Mouse (Mus musculus): ENCODE data around the gene Olfr455. TPM values are rescaled to one million over a fixed set of nuclear protein-coding genes. Genes with fewer than 3 reads are reported as not detected.
A peak's percentile ranks its signal among the peaks of the same experiment; 100 is the strongest.

Olfr455 gene
- not detected in 2 replicates for total RNA-seq (2021)
- long read RNA-seq, experiment 1 = 0 reads
- long read RNA-seq, experiment 2 = 0 reads

- DNase-seq = peak; percentile 66
Observed at GRCm38 (mm10) chr6:42547461-42547860, at the start of gene Olfr455. Gene Olfr455 (minus strand): TSS chr6:42547587.

DNA sequence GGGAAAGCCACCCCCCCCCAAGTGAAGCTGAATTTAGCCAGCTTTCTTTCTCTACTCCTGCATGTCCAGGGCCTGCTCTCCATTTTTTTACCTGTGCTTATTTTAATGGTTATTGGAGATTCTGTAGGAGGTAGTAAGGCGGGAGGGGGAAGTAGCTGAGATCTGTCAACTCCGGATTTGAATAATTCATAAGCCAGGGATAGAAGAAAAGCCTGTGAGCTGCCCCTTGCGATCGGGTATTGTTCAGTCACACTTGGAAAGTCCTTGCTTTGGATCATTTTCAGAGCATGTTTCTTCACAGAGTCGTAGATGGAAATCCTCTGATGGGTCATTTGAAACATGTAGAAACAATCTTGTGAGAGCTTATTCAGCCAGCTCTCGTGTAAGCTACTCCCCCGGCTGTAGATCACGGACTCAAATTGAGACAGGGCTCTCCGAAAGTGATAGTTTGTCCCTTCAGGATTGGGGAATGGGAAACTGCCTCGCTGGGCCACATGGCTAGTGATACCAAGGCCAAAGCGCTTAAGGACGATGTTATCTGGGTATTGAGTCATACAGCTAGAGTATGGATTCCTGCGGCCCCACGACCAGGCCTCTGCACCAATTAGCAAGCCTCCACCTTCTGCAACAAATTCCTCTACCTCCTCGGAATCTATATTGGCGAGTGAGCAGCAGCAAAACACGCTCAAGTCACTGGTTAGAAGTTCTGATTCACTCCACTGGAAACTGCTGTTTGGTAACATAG, 45.9 kb upstream of the Olfr455 start:
- DNase-seq = no peak

DNA sequence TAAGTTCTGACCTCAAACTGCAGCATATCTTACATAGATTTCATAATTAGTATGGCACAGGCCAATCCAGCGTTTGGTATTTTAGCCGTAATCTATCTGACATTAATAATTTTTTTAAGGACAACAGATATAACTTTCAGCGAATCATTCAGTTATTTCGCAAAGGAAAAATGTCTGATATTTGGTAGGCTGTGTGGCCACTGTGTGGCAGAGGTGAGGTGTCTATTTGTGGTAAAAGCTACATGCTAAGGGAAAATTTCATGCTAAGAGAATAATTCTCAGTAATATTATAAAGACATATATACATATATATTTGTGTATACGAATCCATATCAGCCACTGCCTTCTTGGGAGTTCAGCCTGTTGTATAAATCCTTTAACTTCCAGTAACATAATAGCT, 39.2 kb upstream of the Olfr455 start:
- no peak for DNase-seq

DNA sequence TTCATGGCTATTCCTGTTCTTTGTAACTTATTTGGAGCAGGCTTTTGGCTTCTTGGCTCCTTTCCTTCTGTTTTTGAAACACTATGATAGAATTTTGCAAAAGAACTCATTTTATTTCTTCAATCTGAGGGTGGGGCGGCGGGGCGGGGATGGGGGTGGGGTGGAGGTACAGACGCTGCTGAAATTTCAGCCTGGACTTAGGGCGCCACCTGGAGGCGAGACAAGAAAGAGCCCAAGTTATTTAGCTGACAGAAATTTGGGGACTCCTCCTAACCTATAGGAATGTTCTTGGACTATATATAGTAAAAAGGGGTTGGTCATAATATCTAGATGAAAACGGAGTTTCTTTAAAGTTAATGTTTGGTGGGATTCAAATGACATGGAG, 36.1 kb upstream of the Olfr455 start:
- DNase-seq = peak; percentile 78

DNA sequence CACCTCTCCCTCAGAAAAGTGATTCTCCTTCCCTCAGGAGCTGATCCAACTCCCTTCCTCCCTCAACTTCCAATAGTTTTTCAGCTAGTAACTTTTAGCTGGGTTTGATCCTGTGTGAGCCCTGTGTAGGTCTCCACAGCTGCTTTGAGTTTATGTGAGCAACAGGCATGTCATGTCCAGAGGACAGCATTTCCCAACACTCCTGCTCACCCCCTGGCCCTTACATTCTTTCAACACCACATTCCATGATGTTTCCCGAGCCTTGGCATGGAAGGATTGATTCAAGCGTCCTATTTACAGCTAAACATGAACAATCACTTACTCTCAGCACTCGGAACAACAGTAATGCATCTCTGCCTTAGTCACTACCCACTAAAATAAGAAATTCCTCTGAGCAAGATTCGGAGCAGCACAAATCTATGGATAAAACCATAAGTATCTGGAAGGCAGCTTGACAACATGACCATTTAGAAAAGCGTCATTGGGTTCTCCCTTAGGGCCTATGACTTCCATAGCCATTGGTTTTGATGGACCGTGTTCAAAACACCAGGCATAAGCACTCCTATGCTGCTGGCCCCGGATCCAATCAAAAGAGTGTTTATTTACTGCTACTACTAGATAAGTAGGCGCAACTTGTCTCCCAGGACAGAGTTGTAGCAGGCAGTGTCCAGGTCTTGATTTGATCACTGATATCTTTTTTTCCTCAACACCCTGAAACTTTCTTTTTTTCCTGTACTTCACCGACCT, 35.5 kb upstream of the Olfr455 start:
- no peak for DNase-seq

DNA sequence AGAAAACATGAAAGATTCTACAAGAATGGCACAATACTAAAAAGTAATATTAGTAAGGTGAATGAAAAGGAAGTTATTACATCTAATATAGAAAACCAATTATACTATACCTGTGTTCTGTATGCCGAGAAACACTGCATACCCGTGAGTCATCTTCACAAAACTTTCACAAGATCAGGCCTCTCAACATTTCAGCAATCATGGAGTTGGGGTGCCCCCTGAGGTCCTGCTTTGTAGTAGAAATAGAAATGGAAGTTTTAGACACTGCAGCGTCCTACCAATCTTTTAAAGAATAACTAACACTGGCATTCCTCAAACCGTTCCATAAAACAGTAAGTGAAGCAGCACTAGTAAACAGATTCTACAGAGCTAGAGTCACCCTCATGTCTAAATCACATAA, 31.3 kb upstream of the Olfr455 start:
- DNase-seq = peak; percentile 27

GRCm38 (mm10) chr6:42577433-42577832, 30.0 kb upstream of the Olfr455 start:
- no peak for DNase-seq

DNA sequence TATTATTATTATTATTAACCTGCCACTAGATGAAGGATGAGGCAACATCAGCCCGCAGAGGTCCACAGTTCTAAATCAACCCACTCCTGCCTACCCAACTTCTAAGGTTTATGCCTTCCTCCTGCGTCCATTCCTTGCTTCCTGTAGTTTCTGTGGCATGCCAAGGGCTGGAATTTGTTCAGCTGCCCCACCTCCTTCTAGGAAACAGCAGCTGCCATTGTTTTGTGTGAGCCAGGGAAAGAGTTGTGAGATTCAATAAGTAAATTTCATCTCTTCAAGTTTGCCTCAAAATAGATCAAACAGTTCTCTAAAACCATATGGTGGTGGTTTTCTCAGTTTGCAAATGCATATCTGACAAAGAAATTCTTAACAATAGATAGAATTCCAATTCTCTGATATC, 20.8 kb upstream of the Olfr455 start:
- no peak for DNase-seq

DNA sequence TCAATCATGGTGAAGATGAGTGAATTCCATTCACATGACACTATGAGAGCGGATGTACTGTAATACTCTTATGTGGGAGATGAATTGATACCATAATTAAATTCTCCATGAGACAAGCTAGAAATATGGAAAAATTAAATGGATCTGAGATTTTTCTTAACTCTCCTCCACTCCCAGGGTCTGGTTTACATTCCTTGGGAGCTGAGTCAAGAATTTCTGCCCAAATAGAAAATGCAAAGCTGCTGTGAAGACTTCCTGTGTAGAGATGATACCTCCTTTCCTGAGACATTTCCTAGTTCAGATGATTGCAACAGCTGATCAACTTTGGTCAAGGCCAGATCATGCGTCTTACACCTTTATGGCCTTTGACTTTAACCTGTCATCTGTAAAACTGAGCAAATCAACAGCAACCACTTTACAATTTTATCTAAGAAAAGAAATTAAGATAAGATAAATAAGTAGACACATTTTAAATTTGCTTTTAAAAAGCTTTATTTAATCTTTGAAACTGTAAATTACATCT, 18.8 kb upstream of the Olfr455 start:
- DNase-seq = no peak

DNA sequence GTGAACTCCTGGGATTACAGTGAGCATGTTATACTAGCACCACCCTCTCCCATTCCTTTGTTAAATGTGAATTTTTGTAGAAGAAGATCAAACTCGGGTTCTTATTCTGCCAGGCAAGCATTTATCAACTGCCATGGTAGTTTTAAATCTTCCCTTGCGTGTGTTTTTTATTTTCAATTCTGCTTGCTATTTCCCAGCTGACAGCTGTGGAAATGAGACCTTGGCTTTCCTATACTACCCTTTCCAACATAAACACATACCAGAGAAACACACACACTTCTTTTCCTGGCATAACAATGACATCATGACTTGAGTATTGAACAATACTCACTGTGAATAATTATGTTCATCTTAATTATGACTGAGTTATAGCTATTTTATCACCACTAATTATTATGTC, 14.9 kb upstream of the Olfr455 start:
- no peak for DNase-seq

- DNase-seq = no peak
Observed at GRCm38 (mm10) chr6:42560885-42561284, 13.5 kb upstream of the Olfr455 start.

DNA sequence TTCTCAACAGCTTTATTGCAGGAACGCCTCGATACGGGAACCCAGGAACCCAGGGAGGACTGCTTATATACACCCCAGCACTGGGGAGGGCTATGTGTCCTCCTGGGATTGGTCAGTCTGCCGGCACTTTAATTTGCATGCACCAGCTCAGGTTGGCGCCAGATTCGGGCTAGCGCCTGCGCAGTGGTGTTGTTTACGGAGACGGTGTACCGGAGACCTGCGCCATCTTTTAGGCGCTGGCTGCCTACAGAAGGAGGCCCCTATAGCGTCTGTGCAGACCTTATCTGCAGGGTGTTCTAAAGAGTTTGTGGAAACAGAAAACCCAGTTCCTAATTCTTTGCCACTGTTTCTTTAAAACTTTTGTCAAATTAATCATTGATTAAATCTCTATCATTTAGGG, 11.3 kb upstream of the Olfr455 start:
- DNase-seq = no peak

DNA sequence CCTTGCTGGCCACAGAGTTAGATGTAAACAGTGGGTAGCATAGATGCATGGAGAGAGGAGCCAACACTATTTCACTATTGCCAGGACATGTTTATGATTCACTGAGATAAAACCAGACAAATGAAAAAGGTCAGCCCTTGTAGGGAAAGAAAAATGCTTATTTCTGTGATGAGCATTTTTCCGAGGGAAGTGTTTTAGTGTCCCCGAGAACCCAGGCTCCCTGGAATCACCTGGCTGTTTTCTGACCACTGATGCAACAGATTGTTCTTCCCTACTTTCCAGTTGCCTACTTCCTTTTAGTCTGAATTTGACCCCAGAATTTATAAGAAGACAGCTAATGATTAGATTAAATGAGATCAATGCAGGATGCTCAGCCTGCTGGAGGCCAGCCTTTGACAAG, 1.2 kb downstream of the Olfr455 start:
- DNase-seq = no peak

DNA sequence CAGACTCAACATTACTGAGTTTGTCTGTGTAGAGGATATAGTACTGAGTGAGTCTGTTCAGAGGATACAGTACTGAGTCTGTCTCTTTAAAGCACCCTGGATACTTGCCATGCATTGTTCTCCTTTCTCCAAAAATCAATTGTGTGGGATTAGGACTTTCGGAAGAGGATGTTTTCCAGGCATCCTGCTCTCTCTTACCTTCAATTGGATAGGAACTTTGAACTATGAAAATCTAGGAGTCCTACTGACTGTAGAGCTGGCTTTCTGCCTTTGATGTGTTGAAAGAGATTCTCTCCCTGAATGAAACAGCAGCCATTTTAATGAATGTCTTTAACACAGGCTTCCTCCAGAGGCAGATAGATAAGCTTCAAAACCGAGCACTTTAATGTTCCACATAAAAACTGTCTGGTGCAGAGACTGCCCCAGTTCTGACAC, 1.9 kb downstream of the Olfr455 start:
- DNase-seq = peak; percentile 11

DNA sequence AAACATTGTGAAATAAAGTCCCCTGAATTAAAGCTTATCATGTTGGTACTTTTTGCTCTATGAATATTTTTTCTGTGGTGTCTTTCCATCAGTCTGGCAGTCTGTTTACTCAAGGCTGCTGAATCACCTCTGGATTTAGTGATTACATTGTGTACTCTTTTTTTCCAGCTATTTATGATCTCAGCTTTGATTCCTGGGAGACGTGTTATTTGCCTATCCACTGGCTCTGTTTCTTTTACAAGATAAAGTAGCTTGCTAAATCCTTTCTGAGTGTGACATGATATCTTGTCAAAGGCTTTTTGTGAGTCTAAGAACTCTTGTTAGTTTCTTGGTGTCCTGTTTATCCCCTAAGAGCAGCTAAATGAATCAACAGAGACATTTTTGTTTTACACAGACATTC, 2.5 kb downstream of the Olfr455 start:
- no peak for DNase-seq

- DNase-seq = peak; percentile 39
Observed at GRCm38 (mm10) chr6:42542036-42543031, 5.1 kb downstream of the Olfr455 start.

DNA sequence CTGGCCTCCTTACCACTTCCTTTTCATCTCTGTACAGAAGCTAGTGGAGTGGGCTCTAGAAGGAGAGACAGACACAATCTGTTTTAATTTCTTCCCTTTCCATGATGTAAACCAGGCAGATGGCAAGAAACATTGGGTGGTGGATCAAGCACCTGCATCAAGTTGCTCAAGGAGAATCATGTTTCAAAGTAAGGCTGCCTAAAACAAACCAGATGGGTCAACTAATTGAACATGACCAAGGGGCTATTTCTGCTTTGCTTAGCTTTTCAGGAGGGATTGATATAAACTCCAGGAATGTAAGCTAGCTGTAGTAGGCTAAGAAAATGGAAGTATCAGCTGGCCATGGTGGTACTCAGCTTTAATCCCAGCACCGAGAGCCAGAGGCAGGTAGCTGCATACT, 6.7 kb downstream of the Olfr455 start:
- no peak for DNase-seq

- no peak for DNase-seq
Observed at GRCm38 (mm10) chr6:42539711-42540110, 7.7 kb downstream of the Olfr455 start.

DNA sequence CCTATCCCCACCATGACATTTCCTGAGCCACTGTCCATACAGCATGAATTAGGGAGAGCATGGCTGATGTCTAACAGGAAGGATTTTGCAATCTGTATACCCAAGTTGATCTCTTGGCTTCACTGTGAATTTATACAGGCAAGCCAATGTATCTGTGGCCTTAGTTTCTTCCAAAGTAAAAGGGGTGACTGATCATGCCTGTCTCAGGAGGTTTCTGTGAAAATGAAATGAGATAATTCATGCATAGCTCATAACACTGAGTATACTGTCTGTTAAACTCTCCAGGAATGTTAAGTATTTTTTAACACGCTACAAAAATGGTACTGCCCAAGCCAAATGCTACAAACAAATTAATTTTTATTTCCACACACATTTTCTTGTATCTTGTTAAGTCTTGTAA, 33.9 kb downstream of the Olfr455 start:
- no peak for DNase-seq

GRCm38 (mm10) chr6:42509311-42509710, 38.1 kb downstream of the Olfr455 start:
- no peak for DNase-seq

DNA sequence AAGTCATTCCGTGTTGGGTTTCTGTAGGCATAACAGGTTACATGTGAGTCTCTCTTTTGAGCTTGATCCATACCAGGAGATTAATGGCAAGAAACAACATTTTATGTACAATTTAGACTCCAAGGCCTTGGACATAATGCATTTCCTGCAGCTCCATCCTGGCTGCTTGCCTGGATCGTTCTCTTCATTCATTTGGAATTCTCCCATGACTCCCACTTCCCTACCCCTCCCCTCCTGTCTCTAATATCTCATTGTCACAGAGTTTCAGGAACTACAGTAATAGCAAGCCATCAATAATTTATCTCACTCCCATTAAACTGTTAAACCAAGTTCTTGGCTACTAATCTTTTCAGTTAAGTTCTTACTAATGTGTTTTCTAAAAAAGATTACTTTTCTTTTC, 43.9 kb downstream of the Olfr455 start:
- DNase-seq = peak; percentile 10

- no peak for DNase-seq
Observed at GRCm38 (mm10) chr6:42489731-42490130, 57.7 kb downstream of the Olfr455 start.

Measured in adrenal gland, postnatal 14 days (tissue).